Mouse (Mus musculus) spleen, adult 18-20 months (tissue): ENCODE measurements around the gene Tmem26.
"Not testable (repeated sequence)": the region's sequence is repeated elsewhere in the genome, so short reads cannot be mapped to it uniquely, and the experiment has no call there.

Experiments used
- DNase-seq, 2 experiments: peaks; one replicate each; pipeline ENCODE4 v3.0.0; 2022; ENCODE audit warnings: mixed read lengths in 2 of 2

Tmem26 gene

GRCm38 (mm10) chr10:68723568-68724360 is at the start of gene Tmem26:
Gene Tmem26 (plus strand): TSS chr10:68723646.
- peak; percentile 22 to 41 for DNase-seq

- no peak for DNase-seq
Measured at GRCm38 (mm10) chr10:68678678-68679077, 44.8 kb upstream of the Tmem26 start.

DNA sequence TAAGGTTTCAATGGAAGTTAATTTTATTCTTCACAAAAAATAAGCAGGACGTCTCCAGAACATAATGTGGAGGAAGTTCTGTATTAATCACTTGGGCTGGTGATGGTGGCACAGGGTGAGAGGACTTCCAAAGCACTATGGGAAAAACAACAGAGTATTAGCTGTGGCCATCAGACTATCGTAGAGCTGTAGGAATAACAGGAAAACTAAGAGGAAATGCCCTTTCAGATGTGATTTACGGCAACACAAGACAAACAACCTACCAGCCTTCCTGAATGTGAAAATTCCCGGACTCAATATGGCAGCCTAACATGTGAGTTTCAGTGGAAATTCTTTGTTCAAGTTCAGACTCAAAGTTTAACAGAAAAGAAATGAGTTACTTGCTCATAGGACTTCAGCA is 42.2 kb upstream of the Tmem26 start:
- no peak for DNase-seq

- no peak for DNase-seq
Measured at GRCm38 (mm10) chr10:68685510-68685909, 37.9 kb upstream of the Tmem26 start.

- DNase-seq: no peak
Measured at GRCm38 (mm10) chr10:68691116-68691515, 32.3 kb upstream of the Tmem26 start.

DNA sequence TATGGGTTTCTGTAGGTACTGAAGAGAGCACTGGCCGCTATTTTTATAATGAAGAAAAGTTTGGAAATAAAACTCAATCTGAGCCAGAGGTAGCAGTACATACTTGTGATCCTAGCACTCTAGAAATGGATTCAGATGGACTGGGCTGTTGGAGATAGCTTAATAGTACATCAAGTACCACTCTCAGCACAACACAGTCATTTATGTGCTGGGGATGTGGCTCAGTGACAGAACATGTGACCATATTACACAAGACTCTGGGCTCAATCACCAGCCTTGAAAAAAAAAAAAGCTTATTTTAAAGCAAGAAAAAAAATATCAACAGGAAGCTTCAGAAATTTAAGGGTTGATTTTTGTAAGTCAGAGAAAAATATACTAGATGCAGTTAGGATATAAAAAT is 31.0 kb upstream of the Tmem26 start:
- no peak for DNase-seq

- DNase-seq: no peak
Measured at GRCm38 (mm10) chr10:68695760-68696336, 27.6 kb upstream of the Tmem26 start.

DNA sequence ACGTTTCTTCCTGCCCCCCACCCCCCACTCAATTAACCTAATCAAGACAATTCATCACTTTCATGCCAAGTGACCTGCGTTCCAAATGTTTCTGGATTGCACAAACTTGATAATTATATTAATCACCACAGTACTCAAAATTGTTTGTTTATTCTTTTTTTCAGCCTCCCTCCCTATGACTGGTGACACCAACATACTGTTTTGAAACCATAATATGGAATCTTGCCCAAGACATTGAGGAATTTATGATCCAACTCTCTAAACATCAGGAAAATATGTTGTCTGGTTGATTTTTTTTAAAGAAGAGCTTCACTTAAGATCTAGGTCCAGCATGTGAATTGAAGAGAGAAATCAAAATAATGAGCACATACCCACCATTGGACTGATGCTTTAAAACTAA is 19.2 kb upstream of the Tmem26 start:
- DNase-seq: no peak

GRCm38 (mm10) chr10:68705471-68706036 is 17.9 kb upstream of the Tmem26 start:
- DNase-seq: no peak

GRCm38 (mm10) chr10:68707014-68707852 is 16.2 kb upstream of the Tmem26 start:
- no peak for DNase-seq

DNA sequence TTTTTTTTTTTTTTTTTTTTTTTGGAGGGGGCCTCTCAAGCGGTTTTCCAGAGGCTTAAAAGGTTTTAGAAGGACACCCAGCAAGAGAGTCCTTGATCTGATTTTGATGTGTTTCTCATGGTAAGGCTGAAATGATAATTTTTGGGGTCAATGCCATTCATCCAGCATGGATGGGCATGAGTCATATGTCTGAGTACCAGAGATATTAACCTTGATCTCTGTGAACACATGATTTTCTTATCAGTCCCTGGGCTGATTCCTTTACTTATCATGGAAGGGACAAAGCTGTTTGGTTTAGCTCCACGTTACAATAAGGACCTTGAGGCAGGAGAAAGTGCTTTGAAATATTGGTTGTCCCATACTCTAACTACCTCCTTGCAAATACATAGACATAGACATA is 10.5 kb upstream of the Tmem26 start:
- DNase-seq: no peak

- no peak for DNase-seq
Measured at GRCm38 (mm10) chr10:68714302-68714701, 9.1 kb upstream of the Tmem26 start.

GRCm38 (mm10) chr10:68715396-68715795 is 8.1 kb upstream of the Tmem26 start:
- no peak for DNase-seq

DNA sequence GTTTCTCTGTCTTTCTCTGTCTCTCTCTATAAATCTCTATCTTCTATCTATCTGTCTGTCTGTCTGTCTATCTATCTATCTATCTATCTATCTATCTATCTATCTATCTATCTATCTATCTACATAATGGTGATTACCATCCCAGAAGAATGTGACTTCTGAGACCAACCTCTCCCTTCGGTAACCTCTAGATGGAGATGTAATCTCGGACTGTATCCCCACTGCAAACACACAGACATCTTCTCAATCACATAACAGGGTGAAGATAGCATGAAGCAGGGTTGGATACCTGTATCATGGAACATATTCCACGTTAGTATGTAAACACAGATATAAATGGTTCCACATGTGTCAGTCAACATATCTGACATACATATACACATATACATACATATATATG is 5.1 kb upstream of the Tmem26 start:
- DNase-seq: no peak

GRCm38 (mm10) chr10:68720887-68721400 is 2.5 kb upstream of the Tmem26 start:
- DNase-seq: no peak

- DNase-seq: peak; percentile 48
Measured at GRCm38 (mm10) chr10:68723015-68723414, 431 bp upstream of the Tmem26 start.

GRCm38 (mm10) chr10:68724361-68724720 is 895 bp downstream of the Tmem26 start:
- peak; percentile 26 to 57 for DNase-seq

GRCm38 (mm10) chr10:68727464-68727863 is 4.0 kb downstream of the Tmem26 start:
- DNase-seq: no peak

DNA sequence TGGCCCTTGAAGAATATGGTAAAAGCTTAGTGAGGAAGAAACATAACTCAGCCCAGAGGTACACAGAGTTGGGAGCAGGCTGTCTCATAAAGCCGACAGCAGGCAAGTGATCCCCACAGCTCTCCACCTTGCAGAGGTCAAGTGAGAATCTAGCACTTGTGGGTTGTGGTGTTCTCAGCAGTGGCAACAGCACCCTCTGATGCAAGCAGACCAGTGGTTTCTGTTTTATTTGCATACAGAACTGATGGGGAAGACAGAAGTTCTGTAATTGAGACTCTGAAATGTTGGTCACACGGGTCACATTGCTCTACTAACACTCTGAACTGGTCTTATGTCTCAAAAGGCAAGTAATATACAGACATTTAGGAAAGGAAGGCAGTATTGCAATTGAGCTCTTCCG is 12.2 kb downstream of the Tmem26 start:
- no peak for DNase-seq

- no peak for DNase-seq
Measured at GRCm38 (mm10) chr10:68737391-68737790, 13.9 kb downstream of the Tmem26 start.

- DNase-seq: not testable (repeated sequence)
Measured at GRCm38 (mm10) chr10:68738981-68739380, 15.5 kb downstream of the Tmem26 start.

DNA sequence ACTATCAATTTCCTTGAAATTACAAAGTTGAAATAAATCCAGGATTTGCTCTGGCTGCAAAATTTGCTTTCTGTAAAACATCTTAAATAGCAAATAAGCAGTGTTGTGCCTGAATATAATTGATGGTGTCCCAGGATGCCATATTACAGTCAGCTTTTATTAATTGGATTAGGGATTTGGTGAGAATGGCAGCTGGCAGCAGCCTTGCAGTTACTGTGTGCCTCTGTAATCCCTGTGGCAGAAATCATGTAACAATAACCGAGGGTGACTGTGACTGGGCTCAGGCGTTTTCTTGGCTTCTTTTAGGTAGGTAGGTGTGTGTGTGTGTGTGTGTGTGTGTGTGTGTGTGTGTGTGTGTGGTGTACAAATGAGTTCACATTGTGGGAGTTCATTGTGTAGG is 16.8 kb downstream of the Tmem26 start:
- DNase-seq: no peak

GRCm38 (mm10) chr10:68750921-68751320 is 27.5 kb downstream of the Tmem26 start:
- no peak for DNase-seq
